Mouse (Mus musculus) lung, embryonic 16.5 days (tissue): ENCODE measurements around the gene Prr5l. TPM values are rescaled to one million over a fixed set of nuclear protein-coding genes. Genes with fewer than 3 reads are reported as not detected.
A peak's percentile ranks its signal among the peaks of the same experiment; 100 is the strongest.

Experiments
- ATAC-seq: fragments of 200-750 bp; cut with Nextera tagmentation; 2 replicates; pipeline ENCODE4 v1.8.0; 2017; ENCODE audit warnings: low read depth, mild to moderate bottlenecking, moderate library complexity
- H3K27ac ChIP-seq: fragments of 300-500 bp; sonication (generic); 2 replicates; pipeline ENCODE4 v1.5.1; 2014; ENCODE audit warnings: mild to moderate bottlenecking, control low read depth, low read length
- H3K27me3 ChIP-seq: fragments of 300-500 bp; sonication (generic); 2 replicates; pipeline ENCODE4 v1.6.1; 2014; ENCODE audit warnings: low read depth, low read length, mixed read lengths; ENCODE audit not compliant: control insufficient read depth, insufficient read depth
- H3K36me3 ChIP-seq: fragments of 300-500 bp; sonication (generic); 2 replicates; pipeline ENCODE4 v1.6.1; 2014; ENCODE audit warnings: low read length; ENCODE audit not compliant: control insufficient read depth, insufficient read depth
- H3K4me1 ChIP-seq: fragments of 300-500 bp; sonication (generic); replicated peaks from 2 replicates; pipeline ENCODE4 v1.6.1; 2014; ENCODE audit warnings: low read length, mixed read lengths; ENCODE audit not compliant: control insufficient read depth, insufficient read depth
- H3K4me2 ChIP-seq: fragments of 300-500 bp; sonication (generic); 2 replicates; pipeline ENCODE4 v1.6.1; 2014; ENCODE audit warnings: low read depth, low read length, control low read depth
- H3K4me3 ChIP-seq: fragments of 300-500 bp; sonication (generic); 2 replicates; pipeline ENCODE4 v1.5.1; 2014; ENCODE audit warnings: mild to moderate bottlenecking, low read length, control low read depth
- H3K9ac ChIP-seq: fragments of 300-500 bp; sonication (generic); 2 replicates; pipeline ENCODE4 v1.6.1; 2014; ENCODE audit warnings: low read length, control low read depth
- H3K9me3 ChIP-seq: fragments of 300-500 bp; sonication (generic); 2 replicates; pipeline ENCODE4 v1.6.1; 2016; ENCODE audit warnings: low read length; ENCODE audit not compliant: control insufficient read depth
- WGBS: fragments of 180-500 bp; shearing (Covaris S2); extraction: QIAGEN DNeasy Blood & Tissue Kit; methylation state at CpG from one replicate; pipeline ENCODE4 v1.1.7; 2014; 5-methylcytosine and 5-hydroxymethylcytosine counted together
- polyA plus RNA-seq: library from polyadenylated mRNA; unstranded; fragments of >200 nt; fragmentation: Nextera tagmentation; extraction: Ambion mirVana; gene quantifications from 2 replicates; pipeline ENCODE4 v1.2.1, GENCODE M21; 2015

Gene Prr5l
- polyA plus RNA-seq, 1 experiment from 2014 or later = 43.7 TPM

DNA sequence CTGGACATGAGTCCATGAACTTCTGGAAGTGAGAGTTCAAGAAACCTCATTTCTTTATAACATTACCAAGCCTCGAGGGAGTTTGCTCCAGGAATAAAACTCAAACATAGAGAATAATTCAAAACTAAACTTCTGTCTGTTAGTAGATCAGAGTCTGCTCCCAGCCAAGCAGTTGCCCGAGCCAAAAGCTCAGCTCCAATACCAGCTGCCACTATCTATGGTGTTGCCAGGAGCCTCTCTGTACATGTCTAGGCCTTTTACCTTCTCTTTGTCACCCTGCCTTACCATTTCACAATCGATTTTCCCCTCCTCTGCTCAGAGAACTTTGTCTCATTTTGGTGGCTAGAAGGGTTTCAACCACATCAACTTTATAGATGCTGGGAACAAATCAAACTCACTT lies 209.3 kb downstream of the Prr5l start:
- Histone ChIP-seq H3K4me3 (no peak overlapping the region), H3K9ac (no peak overlapping the region), H3K27me3 (no peaks in the 10 kb centered on the region; the same call in 1 of the 2 replicates), H3K9me3 (no peaks in the 10 kb centered on the region), H3K36me3 (no peaks in the 10 kb centered on the region), H3K4me1 (0 out of 2 replicates have a peak, but pooled peaks cover 2% of the 10 kb centered on the region), H3K4me2 (no peak overlapping the region), H3K27ac (no peak overlapping the region)
- ATAC-seq = no peak
- WGBS = 76% methylated on average over 3 of the region's 3 CpGs

GRCm38 (mm10) chr2:101668751-101669150 lies 214.1 kb downstream of the Prr5l start:
- Histone ChIP-seq H3K9me3 (no peaks in the 10 kb centered on the region), H3K4me2 (no peak overlapping the region), H3K27ac (no peak overlapping the region), H3K4me3 (no peak overlapping the region), H3K9ac (no peak overlapping the region), H3K27me3 (no peaks in the 10 kb centered on the region), H3K36me3 (no peaks in the 10 kb centered on the region), H3K4me1 (peaks cover 4% of the 10 kb centered on the region; the same call in 1 of the 2 replicates)
- 83% methylated on average over 3 of the region's 3 CpGs for WGBS
- ATAC-seq = no peak

- WGBS = 87% methylated on average over 3 of the region's 3 CpGs
- H3K4me3 ChIP-seq = no peak overlapping the region
Observed at GRCm38 (mm10) chr2:101665703-101666092, 217.1 kb downstream of the Prr5l start.

GRCm38 (mm10) chr2:101665058-101665702 lies 217.6 kb downstream of the Prr5l start:
- Histone ChIP-seq H3K9ac (no peak overlapping the region), H3K27me3 (no peaks in the 10 kb centered on the region), H3K36me3 (no peaks in the 10 kb centered on the region), H3K4me1 (peaks cover 4% of the 10 kb centered on the region; the same call in 1 of the 2 replicates), H3K9me3 (no peaks in the 10 kb centered on the region), H3K4me2 (no peak overlapping the region), H3K4me3 (no peak overlapping the region), H3K27ac (no peak overlapping the region)
- WGBS = 22% methylated on average over 9 of the region's 9 CpGs
- ATAC-seq = peak; percentile 70

More at GRCm38 (mm10) chr2:101665703-101666092, 217.1 kb downstream of the Prr5l start:
- peaks cover 4% of the 10 kb centered on the region; the same call in 1 of the 2 replicates for H3K4me1 ChIP-seq
- no peak for ATAC-seq
- no peaks in the 10 kb centered on the region for H3K27me3 ChIP-seq
- no peaks in the 10 kb centered on the region for H3K36me3 ChIP-seq
- no peak overlapping the region for H3K9ac ChIP-seq
- no peak overlapping the region for H3K4me2 ChIP-seq
- H3K9me3 ChIP-seq = no peaks in the 10 kb centered on the region
- no peak overlapping the region for H3K27ac ChIP-seq

Other genes with a start within 250 kb of the Prr5l start
- gene Rag1, start 233.5 kb downstream of the Prr5l start, polyA plus RNA-seq = 1.3 and 3.0 TPM in 2 replicates
- 58.4 and 58.6 TPM in 2 replicates for gene B230118H07Rik, start 233.5 kb downstream of the Prr5l start, polyA plus RNA-seq
- 9.5 and 10.5 TPM in 2 replicates for gene Traf6, start 204.6 kb downstream of the Prr5l start, polyA plus RNA-seq
- gene Commd9, start 3.2 kb upstream of the Prr5l start, polyA plus RNA-seq = 60.4 and 62.0 TPM in 2 replicates